Mouse (Mus musculus) stomach, adult 2 months (tissue): Measurements from ENCODE around the gene Btbd17. TPM values are rescaled to one million over a fixed set of nuclear protein-coding genes. Genes with fewer than 3 reads are reported as not detected.

Experiments used
- polyA plus RNA-seq: library from polyadenylated mRNA; depleted of rRNA; stranded (reverse); fragments of >200 nt; gene quantifications from 2 replicates; pipeline ENCODE4 v1.2.3, GENCODE M21; 2012; rRNA removed

Gene Btbd17
- 0.78 and 2.2 TPM in 2 replicates for polyA plus RNA-seq

DNA sequence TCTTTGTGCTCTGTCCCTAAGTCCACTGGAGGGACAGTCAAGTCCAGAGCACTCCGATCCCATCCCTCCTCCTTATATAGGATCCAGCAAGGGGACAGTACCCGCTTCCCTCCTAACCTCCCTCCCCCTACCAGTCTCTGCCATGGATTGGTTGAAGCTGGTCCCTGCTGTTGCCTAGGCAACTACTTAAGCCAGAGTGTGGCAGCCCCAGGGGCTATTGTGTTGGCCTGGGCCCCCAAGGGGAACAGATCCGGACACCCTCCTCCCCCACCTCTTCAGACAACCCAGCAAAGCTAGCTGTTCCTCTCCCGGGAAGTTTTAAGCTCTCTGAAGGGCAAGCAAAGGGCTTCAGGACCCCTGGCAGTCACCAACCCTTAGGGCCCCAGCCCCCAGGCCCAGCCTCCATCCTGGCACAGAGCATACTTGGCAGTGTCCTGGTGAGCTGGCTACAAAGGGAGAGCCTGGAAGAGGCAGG, at the start of gene Btbd17:
Gene Btbd17, minus strand, starts transcription at position 98 of the 475 bp plus-strand sequence.

DNA sequence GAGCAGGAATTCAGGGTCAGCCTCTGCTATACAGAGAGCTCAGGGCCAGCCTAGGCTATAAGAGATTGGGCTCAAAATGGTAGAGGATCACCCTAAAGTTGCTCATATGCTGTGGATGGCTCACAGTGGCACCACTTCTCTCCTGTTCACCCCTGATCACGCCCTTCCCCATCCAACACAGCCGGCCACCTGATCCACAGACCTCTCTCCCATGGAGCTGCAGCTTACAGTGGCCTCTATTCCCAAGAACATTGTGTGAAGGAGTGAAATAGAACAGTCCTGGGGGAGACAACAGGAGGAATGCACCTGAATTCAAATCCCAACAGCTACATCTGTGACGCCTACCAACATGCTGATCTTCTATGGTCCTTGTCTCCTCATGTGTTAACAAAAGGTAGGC, 2.9 kb upstream of the Btbd17 start, which contains the start of gene Gpr142:
Gene Gpr142, plus strand, starts transcription at position 301 of the 400 bp plus-strand sequence.

GRCm38 (mm10) chr11:114764820-114765818, 30.6 kb downstream of the Btbd17 start, which contains the start of gene Kif19a:
Kif19a (plus strand) TSS chr11:114765388.

Other genes with a start within 250 kb of the Btbd17 start
- 34.7 and 50.3 TPM in 2 replicates for gene Rpl38, start 127.4 kb downstream of the Btbd17 start, polyA plus RNA-seq
- 9.7 and 10.4 TPM in 2 replicates for gene Ttyh2, start 120.5 kb downstream of the Btbd17 start, polyA plus RNA-seq
- 0.16 and 0.31 TPM in 2 replicates for gene Dnaic2, start 68.5 kb downstream of the Btbd17 start, polyA plus RNA-seq
- gene Kif19a, start 30.6 kb downstream of the Btbd17 start, polyA plus RNA-seq: 0.52 and 1.1 TPM in 2 replicates
- gene Gpr142, start 3.0 kb upstream of the Btbd17 start, polyA plus RNA-seq: 0.23 and 0.43 TPM in 2 replicates
- 5.8 and 8.1 TPM in 2 replicates for gene Gprc5c, start 55.2 kb upstream of the Btbd17 start, polyA plus RNA-seq
- 0.24 and 0.39 TPM in 2 replicates for gene Cd300a, start 94.1 kb upstream of the Btbd17 start, polyA plus RNA-seq
- gene Cd300lb, start 138.4 kb upstream of the Btbd17 start, polyA plus RNA-seq: 0.58 and 0.64 TPM in 2 replicates
- gene Cd300c, start 173.2 kb upstream of the Btbd17 start, polyA plus RNA-seq: 0.26 and 0.32 TPM in 2 replicates
- gene Cd300ld, start 194.0 kb upstream of the Btbd17 start, polyA plus RNA-seq: 0.34 and 0.44 TPM in 2 replicates
- gene Cd300c2, start 205.9 kb upstream of the Btbd17 start, polyA plus RNA-seq: 2.0 and 2.5 TPM in 2 replicates
- not detected in 2 replicates for gene Cd300ld2, start 220.2 kb upstream of the Btbd17 start, polyA plus RNA-seq
- gene Cd300ld4, start 231.1 kb upstream of the Btbd17 start, polyA plus RNA-seq: 0.39 TPM in 1 of 2 replicates, not detected in the other
- gene Cd300ld5, start 241.8 kb upstream of the Btbd17 start, polyA plus RNA-seq: 1.5 and 2.2 TPM in 2 replicates